Mouse (Mus musculus) spleen, adult 2 months (tissue): Measurements from ENCODE around the gene Rbm6.

Experiments
- CTCF ChIP-seq: fragments of 200-500 bp; IDR thresholded peaks from 2 replicates; pipeline ENCODE4 v1.5.1; 2011; ENCODE audit warnings: mild to moderate bottlenecking, inconsistent platforms; ENCODE audit not compliant: insufficient read depth, insufficient read length, insufficient replicate concordance; ENCODE audit errors: extremely low read depth
- POLR2A ChIP-seq: fragments of 200-500 bp; IDR thresholded peaks from 2 replicates; pipeline ENCODE4 v1.6.1; 2011; ENCODE audit warnings: low read depth, low read length, inconsistent platforms

GRCm38 (mm10) chr9:107918884-107919283 is 45.8 kb upstream of the Rbm6 start:
- TF ChIP-seq CTCF: no peak
- TF ChIP-seq POLR2A: no peak
